Mouse (Mus musculus): Measurements from ENCODE around the gene Nos1.

The Nos1 gene

GRCm38 (mm10) chr5:117899361-117899760 lies 118.5 kb downstream of the Nos1 start:
- DNase-seq = no peak

GRCm38 (mm10) chr5:117900921-117901705 lies 120.3 kb downstream of the Nos1 start:
- peak; percentile 87 to 94 for DNase-seq

GRCm38 (mm10) chr5:117903534-117903933 lies 122.7 kb downstream of the Nos1 start:
- no peak for DNase-seq

GRCm38 (mm10) chr5:117905728-117906127 lies 124.9 kb downstream of the Nos1 start:
- peak; percentile 58 to 70 for DNase-seq

- no peak for DNase-seq
Observed at GRCm38 (mm10) chr5:117909524-117909923, 128.7 kb downstream of the Nos1 start.

GRCm38 (mm10) chr5:117916349-117916748 lies 135.5 kb downstream of the Nos1 start:
- DNase-seq = no peak

- DNase-seq = peak in 1 of 2 experiments; percentile 44
Observed at GRCm38 (mm10) chr5:117916906-117917305, 136.1 kb downstream of the Nos1 start.

- no peak for DNase-seq
Observed at GRCm38 (mm10) chr5:117921786-117922528, 141.1 kb downstream of the Nos1 start.

GRCm38 (mm10) chr5:117923688-117924087 lies 142.9 kb downstream of the Nos1 start:
- DNase-seq = no peak

GRCm38 (mm10) chr5:117928553-117928952 lies 147.7 kb downstream of the Nos1 start:
- DNase-seq = no peak

- no peak for DNase-seq
Observed at GRCm38 (mm10) chr5:117932222-117932621, 151.4 kb downstream of the Nos1 start.

- DNase-seq = peak; percentile 97 to 99
Observed at GRCm38 (mm10) chr5:117932862-117933261, 152.0 kb downstream of the Nos1 start.

- DNase-seq = peak; percentile 70 to 74
Observed at GRCm38 (mm10) chr5:117936346-117936745, 155.5 kb downstream of the Nos1 start.

GRCm38 (mm10) chr5:117937186-117937585 lies 156.4 kb downstream of the Nos1 start:
- DNase-seq = peak; percentile 83 to 88

GRCm38 (mm10) chr5:117938182-117938581 lies 157.3 kb downstream of the Nos1 start:
- DNase-seq = peak; percentile 65 to 80

GRCm38 (mm10) chr5:117939402-117939801 lies 158.6 kb downstream of the Nos1 start:
- no peak for DNase-seq

GRCm38 (mm10) chr5:117941552-117941951 lies 160.7 kb downstream of the Nos1 start:
- DNase-seq = peak in 1 of 2 experiments; percentile 58

- peak; percentile 80 to 83 for DNase-seq
Observed at GRCm38 (mm10) chr5:117946605-117947004, 165.8 kb downstream of the Nos1 start.

- no peak for DNase-seq
Observed at GRCm38 (mm10) chr5:117949393-117949792, 168.6 kb downstream of the Nos1 start.

- DNase-seq = no peak
Observed at GRCm38 (mm10) chr5:117953893-117954292, 173.1 kb downstream of the Nos1 start.

GRCm38 (mm10) chr5:117954429-117954828 lies 173.6 kb downstream of the Nos1 start:
- DNase-seq = peak; percentile 55

GRCm38 (mm10) chr5:117955675-117956420 lies 175.0 kb downstream of the Nos1 start:
- DNase-seq = peak; percentile 77 to 79

GRCm38 (mm10) chr5:117964750-117965149 lies 183.9 kb downstream of the Nos1 start:
- DNase-seq = peak in 1 of 2 experiments; percentile 50
